Mouse (Mus musculus) bone marrow macrophage, adult 2 months (primary cell): ENCODE measurements around the gene Asb2.

Experiments used
- CTCF ChIP-seq: IDR thresholded peaks from 2 replicates; pipeline ENCODE4 v1.5.1; 2012; ENCODE audit warnings: low read depth, mild to moderate bottlenecking, low read length, moderate library complexity
- POLR2A ChIP-seq: IDR thresholded peaks from 2 replicates; pipeline ENCODE4 v1.6.1; 2012; ENCODE audit warnings: mild to moderate bottlenecking, low read depth, low read length, borderline replicate concordance

DNA sequence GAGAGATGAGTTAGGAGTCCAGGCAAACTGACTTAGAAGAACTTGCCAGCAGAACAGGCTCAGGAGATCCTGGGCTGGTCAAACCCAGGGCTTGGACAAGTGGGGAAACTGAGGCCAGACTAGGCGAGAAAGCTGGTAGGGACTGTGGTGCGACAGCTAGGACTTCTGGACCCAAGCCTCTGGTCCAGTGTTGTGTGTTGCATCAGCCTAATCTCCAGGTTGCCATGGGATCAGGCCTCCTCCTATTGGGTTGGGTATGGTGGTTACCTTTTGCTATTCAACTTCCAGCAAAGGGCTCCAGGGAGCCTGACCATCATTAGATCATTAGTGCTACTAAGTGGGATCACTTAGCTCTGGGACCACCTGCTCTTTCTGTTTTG, 33.5 kb upstream of the Asb2 start:
- TF ChIP-seq POLR2A (no peak), CTCF (no peak)
